Mouse (Mus musculus): Measurements from ENCODE around the gene C9. TPM values are rescaled to one million over a fixed set of nuclear protein-coding genes. Genes with fewer than 3 reads are reported as not detected.

Gene C9
- polyA plus RNA-seq, 1 experiment from 2014 or later, result not detected

- Histone ChIP-seq H3K4me2 (ENCODE audit: low read depth, low read length) (no peak overlapping the region), H3K9me3 (ENCODE audit: control insufficient read depth, low read length) (no peaks in the 10 kb centered on the region), H3K4me3 (ENCODE audit: low read length) (no peak overlapping the region), H3K27me3 (ENCODE audit: control insufficient read depth, insufficient read depth, low read depth, low read length) (no peaks in the 10 kb centered on the region), H3K4me1 (replicated peaks; ENCODE audit: control insufficient read depth, insufficient read depth, low read length) (no peaks in the 10 kb centered on the region), H3K9ac (ENCODE audit: low read length) (no peak overlapping the region), H3K36me3 (ENCODE audit: control insufficient read depth, insufficient read depth, low read length) (no peaks in the 10 kb centered on the region), H3K27ac (ENCODE audit: low read length) (no peak overlapping the region)
- WGBS, result 52% methylated on average over 8 of the region's 8 CpGs
- no peak for ATAC-seq (ENCODE audit: low read depth)
Measured at GRCm38 (mm10) chr15:6461381-6461780, 16.3 kb downstream of the C9 start.

- H3K9me3 ChIP-seq (ENCODE audit: control insufficient read depth, low read length), result no peaks in the 10 kb centered on the region
- no peak overlapping the region for H3K4me3 ChIP-seq (ENCODE audit: low read length)
- H3K36me3 ChIP-seq (ENCODE audit: control insufficient read depth, insufficient read depth, low read length), result no peaks in the 10 kb centered on the region
- ATAC-seq (ENCODE audit: low read depth), result no peak
- no peaks in the 10 kb centered on the region for H3K27me3 ChIP-seq (ENCODE audit: control insufficient read depth, insufficient read depth, low read depth, low read length)
- no peaks in the 10 kb centered on the region for H3K4me1 ChIP-seq (replicated peaks; ENCODE audit: control insufficient read depth, insufficient read depth, low read length)
- H3K9ac ChIP-seq (ENCODE audit: low read length), result no peak overlapping the region
- H3K4me2 ChIP-seq (ENCODE audit: low read depth, low read length), result no peak overlapping the region
- 79% methylated on average over 3 of the region's 3 CpGs for WGBS
- H3K27ac ChIP-seq (ENCODE audit: low read length), result no peak overlapping the region
Measured at GRCm38 (mm10) chr15:6463361-6463923, 18.3 kb downstream of the C9 start.

GRCm38 (mm10) chr15:6466995-6467394 is 21.9 kb downstream of the C9 start:
- Histone ChIP-seq H3K27me3 (ENCODE audit: control insufficient read depth, insufficient read depth, low read depth, low read length) (no peaks in the 10 kb centered on the region), H3K4me2 (ENCODE audit: low read depth, low read length) (no peak overlapping the region), H3K4me3 (ENCODE audit: low read length) (no peak overlapping the region), H3K9me3 (ENCODE audit: control insufficient read depth, low read length) (no peaks in the 10 kb centered on the region), H3K36me3 (ENCODE audit: control insufficient read depth, insufficient read depth, low read length) (no peaks in the 10 kb centered on the region), H3K9ac (ENCODE audit: low read length) (no peak overlapping the region), H3K27ac (ENCODE audit: low read length) (no peak overlapping the region), H3K4me1 (replicated peaks; ENCODE audit: control insufficient read depth, insufficient read depth, low read length) (no peaks in the 10 kb centered on the region)
- WGBS, result 64% methylated on average over 10 of the region's 10 CpGs
- no peak for ATAC-seq (ENCODE audit: low read depth)

- H3K27me3 ChIP-seq (ENCODE audit: control insufficient read depth, insufficient read depth, low read depth, low read length), result no peaks in the 10 kb centered on the region
- H3K9ac ChIP-seq (ENCODE audit: low read length), result no peak overlapping the region
- H3K4me1 ChIP-seq (replicated peaks; ENCODE audit: control insufficient read depth, insufficient read depth, low read length), result no peaks in the 10 kb centered on the region
- 88% methylated on average over 1 of the region's 1 CpGs for WGBS
- no peaks in the 10 kb centered on the region for H3K36me3 ChIP-seq (ENCODE audit: control insufficient read depth, insufficient read depth, low read length)
- H3K4me3 ChIP-seq (ENCODE audit: low read length), result no peak overlapping the region
- H3K27ac ChIP-seq (ENCODE audit: low read length), result no peak overlapping the region
- H3K4me2 ChIP-seq (ENCODE audit: low read depth, low read length), result no peak overlapping the region
- ATAC-seq (ENCODE audit: low read depth), result no peak
- H3K9me3 ChIP-seq (ENCODE audit: control insufficient read depth, low read length), result no peaks in the 10 kb centered on the region
Measured at GRCm38 (mm10) chr15:6468845-6469244, 23.7 kb downstream of the C9 start.

- Histone ChIP-seq H3K36me3 (ENCODE audit: control insufficient read depth, insufficient read depth, low read length) (no peaks in the 10 kb centered on the region), H3K4me2 (ENCODE audit: low read depth, low read length) (no peak overlapping the region), H3K9ac (ENCODE audit: low read length) (no peak overlapping the region), H3K27ac (ENCODE audit: low read length) (no peak overlapping the region), H3K27me3 (ENCODE audit: control insufficient read depth, insufficient read depth, low read depth, low read length) (no peaks in the 10 kb centered on the region), H3K4me3 (ENCODE audit: low read length) (no peak overlapping the region), H3K4me1 (replicated peaks; ENCODE audit: control insufficient read depth, insufficient read depth, low read length) (no peaks in the 10 kb centered on the region), H3K9me3 (ENCODE audit: control insufficient read depth, low read length) (no peaks in the 10 kb centered on the region)
- WGBS, result 86% methylated on average over 3 of the region's 3 CpGs
- no peak for ATAC-seq (ENCODE audit: low read depth)
Measured at GRCm38 (mm10) chr15:6469384-6469783, 24.3 kb downstream of the C9 start.

- 51% methylated on average over 3 of the region's 3 CpGs for whole genome bisulfite sequencing
- H3K27me3 ChIP-seq (ENCODE audit: control insufficient read depth, insufficient read depth, low read depth, low read length), result no peaks in the 10 kb centered on the region
- H3K9me3 ChIP-seq (ENCODE audit: control insufficient read depth, low read length), result no peaks in the 10 kb centered on the region
- no peaks in the 10 kb centered on the region for H3K4me1 ChIP-seq (replicated peaks; ENCODE audit: control insufficient read depth, insufficient read depth, low read length)
- H3K9ac ChIP-seq (ENCODE audit: low read length), result no peak overlapping the region
- H3K4me2 ChIP-seq (ENCODE audit: low read depth, low read length), result no peak overlapping the region
- ATAC-seq (ENCODE audit: low read depth), result no peak
- no peaks in the 10 kb centered on the region for H3K36me3 ChIP-seq (ENCODE audit: control insufficient read depth, insufficient read depth, low read length)
- H3K4me3 ChIP-seq (ENCODE audit: low read length), result no peak overlapping the region
- no peak overlapping the region for H3K27ac ChIP-seq (ENCODE audit: low read length)
Measured at GRCm38 (mm10) chr15:6483561-6483960, 38.4 kb downstream of the C9 start.

GRCm38 (mm10) chr15:6492386-6492785 is 47.3 kb downstream of the C9 start:
- H3K36me3 ChIP-seq (ENCODE audit: control insufficient read depth, insufficient read depth, low read length), result no peaks in the 10 kb centered on the region
- no peak overlapping the region for H3K27ac ChIP-seq (ENCODE audit: low read length)
- H3K4me3 ChIP-seq (ENCODE audit: low read length), result no peak overlapping the region
- no peak overlapping the region for H3K4me2 ChIP-seq (ENCODE audit: low read depth, low read length)
- 81% methylated on average over 2 of the region's 2 CpGs for whole genome bisulfite sequencing
- no peak for ATAC-seq (ENCODE audit: low read depth)
- H3K27me3 ChIP-seq (ENCODE audit: control insufficient read depth, insufficient read depth, low read depth, low read length), result no peaks in the 10 kb centered on the region
- H3K4me1 ChIP-seq (replicated peaks; ENCODE audit: control insufficient read depth, insufficient read depth, low read length), result no peaks in the 10 kb centered on the region
- H3K9ac ChIP-seq (ENCODE audit: low read length), result no peak overlapping the region
- H3K9me3 ChIP-seq (ENCODE audit: control insufficient read depth, low read length), result no peaks in the 10 kb centered on the region

- Histone ChIP-seq H3K9ac (ENCODE audit: low read length) (no peak overlapping the region), H3K36me3 (ENCODE audit: control insufficient read depth, insufficient read depth, low read length) (no peaks in the 10 kb centered on the region), H3K4me2 (ENCODE audit: low read depth, low read length) (no peak overlapping the region), H3K4me3 (ENCODE audit: low read length) (no peak overlapping the region), H3K9me3 (ENCODE audit: control insufficient read depth, low read length) (no peaks in the 10 kb centered on the region), H3K27me3 (ENCODE audit: control insufficient read depth, insufficient read depth, low read depth, low read length) (no peaks in the 10 kb centered on the region), H3K27ac (ENCODE audit: low read length) (no peak overlapping the region), H3K4me1 (replicated peaks; ENCODE audit: control insufficient read depth, insufficient read depth, low read length) (no peaks in the 10 kb centered on the region)
- no peak for ATAC-seq (ENCODE audit: low read depth)
- 81% methylated on average over 10 of the region's 10 CpGs for WGBS
Measured at GRCm38 (mm10) chr15:6498396-6499070, 53.4 kb downstream of the C9 start.

GRCm38 (mm10) chr15:6500787-6501186 is 55.7 kb downstream of the C9 start:
- Histone ChIP-seq H3K4me2 (ENCODE audit: low read depth, low read length) (no peak overlapping the region), H3K27me3 (ENCODE audit: control insufficient read depth, insufficient read depth, low read depth, low read length) (no peaks in the 10 kb centered on the region), H3K36me3 (ENCODE audit: control insufficient read depth, insufficient read depth, low read length) (no peaks in the 10 kb centered on the region), H3K27ac (ENCODE audit: low read length) (no peak overlapping the region), H3K9me3 (ENCODE audit: control insufficient read depth, low read length) (no peaks in the 10 kb centered on the region), H3K4me1 (replicated peaks; ENCODE audit: control insufficient read depth, insufficient read depth, low read length) (no peaks in the 10 kb centered on the region), H3K9ac (ENCODE audit: low read length) (no peak overlapping the region), H3K4me3 (ENCODE audit: low read length) (no peak overlapping the region)
- 34% methylated on average over 1 of the region's 1 CpGs for WGBS
- 0 out of 2 replicates have a peak, but pooled peaks have one; percentile 31 for ATAC-seq (ENCODE audit: low read depth)
